Mouse (Mus musculus): ENCODE data around the gene Qsox1.

Gene Qsox1

GRCm38 (mm10) chr1:155801014-155801991 is 11.4 kb downstream of the Qsox1 start:
- DNase-seq (ENCODE audit: low spot score), result peak; percentile 49

- peak; percentile 16 for DNase-seq (ENCODE audit: low spot score)
Measured at GRCm38 (mm10) chr1:155798000-155798399, 14.7 kb downstream of the Qsox1 start.

- DNase-seq (ENCODE audit: low spot score), result no peak
Measured at GRCm38 (mm10) chr1:155797425-155797824, 15.3 kb downstream of the Qsox1 start.

DNA sequence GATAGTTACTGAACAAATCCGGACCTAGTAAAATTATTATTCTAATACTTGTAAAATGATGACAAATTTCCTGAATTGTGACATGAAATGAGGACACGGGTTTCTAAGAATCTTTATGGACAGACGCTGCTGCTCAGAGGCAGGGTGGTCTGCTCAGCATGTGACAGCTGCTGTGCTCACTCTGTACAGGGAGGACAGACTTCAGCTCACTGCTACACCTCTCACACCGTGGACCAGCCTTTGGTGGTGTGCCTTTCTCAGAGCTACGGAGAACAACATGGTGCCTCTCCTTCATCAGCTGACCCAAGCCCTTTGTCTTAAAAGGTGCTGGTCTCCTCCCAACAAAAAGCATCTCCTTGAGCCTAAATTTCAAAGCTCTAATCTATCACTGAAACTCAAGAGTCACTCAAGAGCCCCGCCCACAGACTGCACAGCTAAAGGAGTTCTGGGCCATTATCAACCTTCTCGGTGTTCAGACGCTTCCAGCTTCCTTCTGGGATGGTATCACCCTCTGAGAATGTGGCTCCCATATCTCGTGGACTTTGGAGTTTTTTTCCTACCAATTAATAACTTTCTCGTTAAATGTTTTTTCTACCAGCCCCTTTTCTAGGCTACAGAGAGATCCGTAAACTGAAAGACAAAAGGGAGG is 15.8 kb downstream of the Qsox1 start:
- no peak for DNase-seq (ENCODE audit: low spot score)

DNA sequence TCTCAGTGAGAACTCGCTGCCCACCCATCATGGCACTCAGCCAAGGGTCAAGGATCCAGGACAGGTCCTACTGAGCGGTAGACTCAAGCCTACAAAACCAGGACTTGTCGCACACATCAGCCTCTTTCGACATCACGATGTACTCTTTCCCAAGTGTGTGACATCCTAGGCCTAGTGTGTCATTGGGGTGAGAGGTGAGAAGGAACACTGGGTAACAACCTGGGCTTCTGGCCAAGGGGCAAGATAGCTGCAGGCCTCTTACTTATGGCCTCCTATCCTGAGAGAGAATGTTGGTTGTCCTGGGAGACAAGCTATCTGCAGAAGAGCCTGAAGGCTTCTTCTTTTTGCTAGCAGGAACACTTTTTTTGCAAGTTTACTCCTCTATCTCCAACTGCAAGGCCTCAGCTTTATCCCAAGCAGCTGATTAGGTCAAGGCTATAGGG is 16.9 kb downstream of the Qsox1 start:
- DNase-seq (ENCODE audit: low spot score), result no peak

- no peak for DNase-seq (ENCODE audit: low spot score)
Measured at GRCm38 (mm10) chr1:155794855-155795254, 17.8 kb downstream of the Qsox1 start.

GRCm38 (mm10) chr1:155791919-155792318 is 20.8 kb downstream of the Qsox1 start:
- no peak for DNase-seq (ENCODE audit: low spot score)

DNA sequence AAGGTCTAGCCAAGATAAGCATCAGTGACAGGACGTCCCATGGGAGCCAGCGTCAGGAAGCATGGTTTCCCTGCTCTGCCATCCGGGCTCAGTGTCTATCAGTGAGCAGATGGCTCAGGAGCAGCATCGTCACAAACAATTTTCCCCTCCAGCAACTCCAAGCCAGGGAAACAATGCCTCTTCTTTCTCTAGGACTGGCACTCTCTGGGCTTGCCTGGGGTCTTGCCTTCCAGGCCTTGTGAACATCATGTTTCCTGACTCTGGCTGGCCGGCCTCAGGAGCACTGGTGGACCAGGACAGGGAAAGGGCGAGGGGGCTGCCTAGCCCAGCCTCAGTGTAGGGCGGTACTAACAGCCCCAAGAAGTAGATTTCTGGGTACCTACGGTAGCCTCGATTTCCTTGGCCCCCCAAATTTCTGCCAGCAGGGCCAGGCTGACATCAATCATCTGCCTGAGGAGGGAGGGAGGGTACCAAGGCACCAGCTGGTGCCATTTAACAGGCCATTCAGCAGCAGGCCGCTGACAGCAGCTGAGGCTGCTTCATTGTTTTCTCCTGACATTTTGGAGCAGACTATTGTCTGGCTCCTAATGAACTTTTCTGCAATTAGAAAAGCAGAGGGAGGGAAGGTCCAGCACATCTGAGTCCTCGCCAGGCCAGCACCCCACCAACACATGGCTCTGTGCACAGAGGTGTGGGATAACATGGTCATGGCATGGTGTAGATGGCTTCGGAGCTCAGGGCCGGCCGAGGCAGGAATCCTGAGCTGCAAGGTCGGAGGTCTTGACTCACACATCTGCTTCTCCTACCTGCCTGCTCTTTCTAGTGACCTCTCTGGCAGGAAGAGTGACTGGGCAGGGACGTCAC is 22.3 kb downstream of the Qsox1 start:
- no peak for DNase-seq (ENCODE audit: low spot score)

DNA sequence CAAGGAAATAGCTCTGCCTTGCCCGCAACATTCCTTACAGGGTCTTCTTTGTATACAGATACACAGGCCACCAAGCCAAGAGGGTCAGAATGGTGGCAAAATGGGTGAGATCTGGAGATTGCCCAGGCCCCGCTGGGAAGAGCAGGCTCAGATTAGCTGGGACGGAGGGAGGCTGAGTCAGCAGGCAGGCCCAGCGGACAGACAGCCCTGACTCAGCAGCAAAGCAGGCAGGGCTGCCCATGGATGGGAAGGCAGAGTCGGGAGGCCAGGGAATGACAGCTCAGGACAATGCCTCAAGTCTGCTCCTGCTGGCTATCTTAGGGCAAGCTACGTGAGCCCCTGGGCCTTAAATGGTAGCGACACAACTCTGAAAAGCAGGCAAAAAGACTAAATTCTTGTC is 26.8 kb downstream of the Qsox1 start:
- DNase-seq (ENCODE audit: low spot score), result no peak

DNA sequence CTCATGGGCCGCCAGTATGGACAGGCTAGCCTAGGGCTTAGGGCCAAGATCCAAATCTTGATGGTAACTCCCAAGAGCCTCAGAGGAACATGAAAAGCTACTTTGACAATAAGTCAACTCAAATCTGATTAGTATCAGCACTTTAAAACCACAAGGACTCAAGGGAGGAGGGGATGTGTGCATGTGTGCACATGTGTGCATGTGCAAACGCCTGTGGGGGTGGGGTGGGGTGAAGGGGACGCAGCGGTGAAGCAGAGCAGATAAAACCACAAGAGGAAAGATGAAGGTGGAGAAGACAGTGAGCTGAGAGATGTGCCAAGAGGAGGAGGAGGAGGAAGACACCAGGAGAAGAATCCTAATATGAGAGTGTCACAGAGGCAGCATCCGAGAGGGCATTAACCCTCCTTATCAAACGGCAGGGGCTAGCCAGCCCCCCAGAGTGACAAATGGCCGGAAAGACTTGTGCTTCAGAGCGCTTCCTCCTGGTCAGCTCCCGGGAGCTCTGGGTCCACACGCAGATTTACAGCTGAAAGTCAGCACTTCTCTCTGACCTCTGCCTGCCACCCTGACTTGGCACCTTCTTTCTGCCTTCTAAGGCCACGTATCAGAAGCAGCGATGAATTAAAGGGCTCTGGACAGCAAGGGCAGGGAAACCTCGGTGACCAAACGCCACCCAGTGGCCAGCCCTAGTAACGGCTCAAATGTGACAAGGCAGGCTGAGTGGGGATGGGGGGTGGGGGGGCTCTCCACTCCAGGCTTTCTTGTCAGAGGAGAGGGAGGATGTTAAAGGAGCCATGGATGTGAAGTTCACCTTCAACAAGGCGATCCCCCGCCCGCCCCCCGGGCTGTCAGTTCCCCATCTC is 28.1 kb downstream of the Qsox1 start:
- DNase-seq (ENCODE audit: low spot score), result peak; percentile 59

DNA sequence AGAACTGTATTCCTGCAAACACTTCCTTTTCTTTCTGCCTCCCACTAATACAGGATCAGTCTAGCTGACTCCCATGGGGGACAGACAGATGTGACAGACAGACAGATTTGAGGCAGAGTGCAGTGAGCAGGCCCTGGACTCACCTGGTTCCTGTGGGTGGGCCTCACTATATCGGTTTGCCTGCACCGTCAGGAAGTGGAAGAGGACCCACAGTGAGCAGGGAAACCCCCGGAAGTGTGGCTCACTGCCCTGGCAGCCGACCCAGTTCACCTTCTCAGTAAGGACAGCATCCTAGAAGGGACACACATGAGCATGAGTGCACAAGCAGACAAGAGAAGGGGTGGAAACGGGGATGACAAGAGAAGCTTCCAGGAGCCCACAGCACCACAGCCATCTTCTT is 30.3 kb downstream of the Qsox1 start:
- DNase-seq (ENCODE audit: low spot score), result no peak

DNA sequence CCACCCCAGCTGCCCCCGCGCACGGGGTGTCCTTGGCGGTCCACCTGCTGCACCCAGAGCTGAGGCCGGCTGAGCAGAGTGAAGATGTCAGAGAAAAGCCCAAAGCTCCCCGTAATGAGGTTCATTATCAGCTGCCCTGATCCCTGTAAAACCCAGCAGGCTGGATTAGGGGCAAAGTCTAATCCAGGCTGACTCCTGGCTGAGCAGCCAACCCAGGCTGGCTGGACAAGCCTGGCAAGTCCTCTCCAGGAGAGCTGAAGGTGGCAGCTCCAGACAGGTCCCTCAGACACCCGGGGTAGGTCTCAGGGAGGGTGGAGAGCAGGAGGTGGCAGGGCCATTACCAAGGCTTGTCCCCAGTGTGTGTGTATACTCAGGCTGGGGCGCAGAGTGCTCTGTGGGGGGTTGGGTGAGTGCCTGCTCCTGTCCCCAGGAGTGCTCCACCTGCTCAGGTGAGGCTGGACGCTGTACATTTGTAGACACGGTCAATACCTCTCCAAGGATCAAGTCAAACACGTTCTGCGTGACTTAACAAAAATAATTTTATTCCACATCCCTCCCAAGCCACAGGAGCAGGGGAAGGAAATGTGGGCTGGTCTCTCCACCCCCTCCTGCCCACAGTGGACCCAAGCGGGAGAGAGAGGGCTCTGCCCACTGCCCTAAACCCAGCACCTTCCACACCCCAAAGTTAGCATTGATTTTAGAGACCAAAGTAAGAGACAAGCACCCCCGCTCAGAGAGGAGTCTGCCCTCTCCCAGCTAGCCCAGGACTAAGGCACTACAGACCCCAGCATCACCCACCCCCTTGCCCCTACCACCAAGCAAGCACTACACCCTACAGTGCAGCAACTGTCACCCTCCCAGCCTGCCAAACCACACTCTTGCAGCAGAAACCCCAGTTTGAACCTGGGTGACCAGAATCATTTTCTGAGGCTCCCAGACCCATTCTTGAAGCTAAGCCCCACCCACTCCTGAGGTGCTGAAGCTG is 34.8 kb downstream of the Qsox1 start:
- DNase-seq (ENCODE audit: low spot score), result no peak

GRCm38 (mm10) chr1:155759167-155759566 is 53.5 kb downstream of the Qsox1 start:
- DNase-seq (ENCODE audit: low spot score), result no peak

DNA sequence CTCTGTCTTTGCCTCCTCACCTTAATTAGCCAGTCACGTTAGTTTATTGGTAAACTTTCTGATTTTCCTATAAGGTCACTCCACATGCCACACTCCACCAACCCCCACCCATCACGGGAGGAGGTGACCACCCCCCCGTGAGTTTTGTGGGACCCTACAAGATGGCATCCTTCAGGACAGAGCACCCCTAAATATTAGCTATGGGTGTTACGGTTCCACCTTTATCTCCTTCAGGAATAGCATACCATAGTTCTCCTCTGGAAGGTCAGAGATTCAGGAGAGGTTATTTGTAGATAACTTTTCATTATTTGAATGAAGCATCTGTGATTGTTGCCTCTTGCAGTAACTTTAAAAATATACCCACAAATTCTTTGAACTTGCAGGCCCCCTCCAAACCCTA is 54.0 kb downstream of the Qsox1 start:
- DNase-seq (ENCODE audit: low spot score), result no peak

DNA sequence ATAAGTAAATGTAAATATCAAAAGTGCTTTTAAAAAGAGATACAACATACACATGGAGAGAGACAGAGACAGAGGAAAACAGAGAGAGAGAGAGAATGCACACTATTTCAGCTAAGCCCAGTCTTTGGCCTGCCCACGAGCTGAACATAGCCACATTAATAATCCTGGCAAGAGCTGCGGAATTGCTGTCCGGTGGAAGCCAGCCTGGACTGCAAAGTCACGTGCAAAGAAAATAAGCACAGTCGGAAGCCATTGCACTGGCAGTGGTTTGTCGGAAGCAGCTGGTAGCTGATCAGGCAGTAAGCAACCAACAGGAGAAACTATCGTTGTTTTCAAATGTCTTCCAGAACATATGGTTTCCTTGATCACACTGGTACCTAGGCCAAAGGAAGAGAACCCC is 55.1 kb downstream of the Qsox1 start:
- DNase-seq (ENCODE audit: low spot score), result no peak

- no peak for DNase-seq (ENCODE audit: low spot score)
Measured at GRCm38 (mm10) chr1:155753411-155753810, 59.3 kb downstream of the Qsox1 start.

- DNase-seq (ENCODE audit: low spot score), result no peak
Measured at GRCm38 (mm10) chr1:155751484-155752255, 61.0 kb downstream of the Qsox1 start, which contains the start of gene Lhx4. Gene Lhx4, minus strand, starts transcription at chr1:155751684.

DNA sequence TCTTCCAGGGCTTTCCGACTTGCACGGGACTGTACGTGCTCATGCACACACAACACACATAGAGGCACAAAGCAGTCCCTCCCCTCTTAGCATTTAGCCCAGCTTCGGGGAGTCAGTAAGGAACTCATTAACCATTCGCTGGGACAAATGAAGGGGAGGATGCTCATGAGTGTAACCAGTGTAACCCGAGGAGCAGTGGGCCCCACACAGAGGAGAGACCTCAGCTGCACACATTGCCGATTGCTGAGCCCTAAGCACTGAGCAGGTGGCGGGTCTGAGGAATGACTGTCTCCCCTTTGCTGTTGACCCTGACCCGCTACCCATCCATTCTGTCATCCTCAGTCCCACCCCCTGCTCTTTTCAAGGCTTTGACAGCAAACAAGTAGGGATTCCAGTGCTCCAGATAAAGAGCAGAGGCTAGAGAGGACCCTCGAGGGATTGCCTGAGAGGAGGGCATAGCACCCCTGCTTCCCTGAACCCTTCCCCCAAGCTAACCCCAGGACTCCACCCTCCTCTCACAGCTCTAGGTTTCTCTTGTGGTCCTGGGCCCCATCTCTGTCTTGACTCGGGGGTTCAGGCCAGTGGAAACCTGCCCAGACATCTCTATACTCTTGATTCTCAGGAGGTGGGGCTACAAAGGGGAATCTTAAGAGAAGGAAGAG is 62.0 kb downstream of the Qsox1 start:
- no peak for DNase-seq (ENCODE audit: low spot score)

DNA sequence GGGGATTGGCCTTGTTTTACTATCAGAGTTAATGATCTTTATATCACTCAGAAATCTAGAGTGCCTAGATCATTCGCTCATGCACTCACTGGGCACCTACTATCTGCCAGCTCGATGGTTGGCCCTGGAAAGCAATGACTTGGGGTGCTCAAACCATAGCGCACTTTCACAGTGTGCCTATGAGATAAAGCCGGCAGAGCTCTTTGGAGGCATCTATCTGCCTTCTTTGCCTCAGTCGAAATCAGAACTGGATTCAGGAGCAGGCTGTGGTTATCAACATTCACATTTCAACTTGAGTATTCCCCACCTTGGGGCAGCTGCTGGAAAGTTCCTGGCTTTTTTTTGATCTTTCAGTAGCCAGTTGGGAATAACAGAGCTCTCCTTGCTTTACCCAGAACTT is 64.8 kb downstream of the Qsox1 start:
- DNase-seq (ENCODE audit: low spot score), result no peak

Data from urinary bladder, postnatal 14 days (tissue).